Mouse (Mus musculus) gastrocnemius, postnatal 4 days (tissue): ENCODE measurements around the gene Acsl1. TPM values are rescaled to one million over a fixed set of nuclear protein-coding genes. Genes with fewer than 3 reads are reported as not detected.

Source experiments
- DNase-seq, 2 experiments: peaks; one replicate each; pipeline ENCODE4 v3.0.0; 2021 to 2022; ENCODE audit warnings: low spot score in 2 of 2, mixed read lengths in 2 of 2
- total RNA-seq, 2 experiments: library from RNA; stranded (reverse); gene quantifications; 2 replicates each; pipeline ENCODE4 v1.2.3; 2021

Acsl1 gene
- total RNA-seq, 2 experiments from 2014 or later, result 222 to 253 TPM

GRCm38 (mm10) chr8:46503072-46503695 is 32.3 kb downstream of the Acsl1 start:
- no peak for DNase-seq

- no peak for DNase-seq
Measured at GRCm38 (mm10) chr8:46504196-46504595, 33.4 kb downstream of the Acsl1 start.

GRCm38 (mm10) chr8:46508488-46509395 is 37.9 kb downstream of the Acsl1 start:
- no peak for DNase-seq

- DNase-seq, result no peak
Measured at GRCm38 (mm10) chr8:46509474-46509873, 38.6 kb downstream of the Acsl1 start.

- no peak for DNase-seq
Measured at GRCm38 (mm10) chr8:46511336-46511735, 40.5 kb downstream of the Acsl1 start.

GRCm38 (mm10) chr8:46512538-46512937 is 41.7 kb downstream of the Acsl1 start:
- DNase-seq, result no peak

- DNase-seq, result no peak
Measured at GRCm38 (mm10) chr8:46514027-46514426, 43.2 kb downstream of the Acsl1 start.

- DNase-seq, result no peak
Measured at GRCm38 (mm10) chr8:46520667-46521066, 49.8 kb downstream of the Acsl1 start.

GRCm38 (mm10) chr8:46526098-46526497 is 55.3 kb downstream of the Acsl1 start:
- no peak for DNase-seq

- no peak for DNase-seq
Measured at GRCm38 (mm10) chr8:46526821-46527220, 56.0 kb downstream of the Acsl1 start.

- no peak for DNase-seq
Measured at GRCm38 (mm10) chr8:46529508-46529907, 58.7 kb downstream of the Acsl1 start.

GRCm38 (mm10) chr8:46530541-46530940 is 59.7 kb downstream of the Acsl1 start:
- no peak for DNase-seq

GRCm38 (mm10) chr8:46533926-46534325 is 63.1 kb downstream of the Acsl1 start:
- DNase-seq, result no peak

- peak; percentile 58 to 80 for DNase-seq
Measured at GRCm38 (mm10) chr8:46539701-46540100, 68.9 kb downstream of the Acsl1 start.

GRCm38 (mm10) chr8:46543191-46543590 is 72.4 kb downstream of the Acsl1 start:
- no peak for DNase-seq

- DNase-seq, result no peak
Measured at GRCm38 (mm10) chr8:46543662-46544061, 72.8 kb downstream of the Acsl1 start.

- no peak for DNase-seq
Measured at GRCm38 (mm10) chr8:46545854-46546253, 75.0 kb downstream of the Acsl1 start.

GRCm38 (mm10) chr8:46546431-46547176 is 75.8 kb downstream of the Acsl1 start:
- DNase-seq, result peak in 1 of 2 experiments; percentile 50

GRCm38 (mm10) chr8:46547245-46547644 is 76.4 kb downstream of the Acsl1 start:
- DNase-seq, result peak in 1 of 2 experiments; percentile 35

GRCm38 (mm10) chr8:46550058-46550457 is 79.2 kb downstream of the Acsl1 start:
- no peak for DNase-seq

- no peak for DNase-seq
Measured at GRCm38 (mm10) chr8:46551029-46551428, 80.2 kb downstream of the Acsl1 start.
